Mouse (Mus musculus): ENCODE data around the gene Aldh1l1. TPM values are rescaled to one million over a fixed set of nuclear protein-coding genes. Genes with fewer than 3 reads are reported as not detected.

Aldh1l1 gene
- polyA plus RNA-seq, 1 experiment from 2014 or later: 101 TPM

DNA sequence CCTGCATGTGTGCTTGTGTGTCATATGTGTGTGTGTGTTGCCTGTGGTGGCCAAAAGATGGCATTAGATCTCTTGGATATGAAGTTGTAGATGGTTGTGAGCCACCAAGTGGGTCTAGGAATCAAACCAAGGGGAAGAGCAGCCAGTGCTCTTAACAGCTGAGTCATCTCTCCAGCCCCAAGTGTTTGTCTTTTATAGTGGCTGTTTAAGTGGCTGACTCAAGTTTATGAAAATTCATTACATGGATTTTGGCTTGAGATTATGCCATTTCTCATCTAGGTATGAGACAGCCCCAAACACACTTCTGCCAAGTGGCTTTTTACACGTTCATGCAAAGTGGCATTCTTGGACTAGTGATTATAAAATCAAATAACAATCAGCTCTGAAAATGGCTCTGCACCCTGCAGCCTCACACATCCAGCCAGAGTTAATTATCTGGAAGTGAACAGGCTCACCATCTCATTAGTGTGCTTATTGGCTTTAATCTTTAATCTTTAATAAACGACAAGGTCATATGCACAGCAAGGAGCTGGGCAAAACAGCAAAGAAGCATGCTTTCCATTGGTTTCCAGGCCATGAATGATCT lies 43.3 kb downstream of the Aldh1l1 start:
- Histone ChIP-seq H3K4me1 (ENCODE audit: control insufficient read depth, insufficient read depth, low read depth, low read length) (no peaks in the 10 kb centered on the region; the same call in 1 of the 2 replicates), H3K27ac (ENCODE audit: low read depth, low read length) (no peak overlapping the region), H3K9me3 (ENCODE audit: control insufficient read depth, low read length) (no peaks in the 10 kb centered on the region), H3K27me3 (replicated peaks; ENCODE audit: control insufficient read depth, insufficient read depth, low read length) (no peaks in the 10 kb centered on the region), H3K4me3 (ENCODE audit: low read length) (no peak overlapping the region), H3K4me2 (ENCODE audit: low read length) (no peak overlapping the region), H3K9ac (ENCODE audit: low read depth, low read length) (no peak overlapping the region), H3K36me3 (ENCODE audit: control insufficient read depth, insufficient read depth, low read length) (no peaks in the 10 kb centered on the region)
- WGBS: 25% methylated on average over 2 of the region's 2 CpGs
- ATAC-seq: 0 out of 2 replicates have a peak, but pooled peaks have one; percentile 55

DNA sequence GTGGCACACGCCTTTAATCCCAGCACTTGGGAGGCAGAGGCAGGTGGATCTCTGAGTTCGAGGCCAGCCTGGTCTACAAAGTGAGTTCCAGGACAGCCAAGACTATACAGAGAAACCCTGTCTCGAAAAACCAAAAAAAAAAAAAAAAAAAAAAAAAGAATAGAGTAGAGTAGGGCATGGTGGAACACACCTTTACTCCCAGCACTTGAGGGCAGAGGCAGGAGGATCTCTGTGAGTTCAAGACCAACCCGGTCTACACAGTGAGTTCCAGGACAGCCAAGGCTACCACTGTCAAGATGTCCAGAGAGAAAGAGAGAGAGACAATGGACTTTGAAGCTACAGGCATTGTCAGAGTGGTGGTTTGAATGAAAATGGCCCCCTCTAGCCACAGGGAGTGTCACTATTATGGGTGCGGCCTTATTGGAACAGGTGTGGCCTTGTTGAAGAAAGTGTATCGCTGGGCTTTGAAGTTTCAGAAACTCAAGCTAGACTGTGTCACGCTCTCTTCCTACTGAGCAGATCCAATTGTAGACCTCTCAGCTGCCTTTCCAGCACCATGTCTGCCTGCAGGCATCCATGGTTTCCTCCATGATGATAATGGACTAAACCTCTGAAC lies 46.5 kb downstream of the Aldh1l1 start:
- Histone ChIP-seq H3K4me2 (ENCODE audit: low read length) (no peak overlapping the region), H3K27ac (ENCODE audit: low read depth, low read length) (no peak overlapping the region), H3K36me3 (ENCODE audit: control insufficient read depth, insufficient read depth, low read length) (no peaks in the 10 kb centered on the region), H3K9me3 (ENCODE audit: control insufficient read depth, low read length) (no peaks in the 10 kb centered on the region), H3K4me3 (ENCODE audit: low read length) (no peak overlapping the region), H3K4me1 (ENCODE audit: control insufficient read depth, insufficient read depth, low read depth, low read length) (no peaks in the 10 kb centered on the region; the same call in 1 of the 2 replicates), H3K9ac (ENCODE audit: low read depth, low read length) (no peak overlapping the region), H3K27me3 (replicated peaks; ENCODE audit: control insufficient read depth, insufficient read depth, low read length) (no peaks in the 10 kb centered on the region)
- ATAC-seq: no peak
- 91% methylated on average over 6 of the region's 7 CpGs for WGBS

DNA sequence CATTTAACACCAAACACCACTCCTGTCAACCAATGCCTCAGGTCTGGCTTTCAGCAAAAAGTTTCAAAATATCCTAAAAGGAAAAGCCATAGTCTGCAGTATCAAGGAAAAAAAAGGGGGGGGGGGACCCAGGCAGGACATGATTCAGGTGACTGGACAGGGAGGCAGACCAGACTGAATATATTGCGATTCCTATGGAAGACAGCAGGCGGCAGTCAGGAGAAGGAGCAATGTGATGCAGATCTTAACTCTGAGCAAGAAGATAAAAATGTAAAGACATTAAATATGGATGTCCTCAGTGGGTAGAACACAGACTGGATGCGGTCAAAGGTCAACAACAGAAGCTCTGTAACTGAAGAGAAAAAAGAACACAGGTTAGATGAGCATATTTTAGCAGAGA lies 47.3 kb downstream of the Aldh1l1 start:
- ATAC-seq: no peak
- no peak overlapping the region for H3K4me3 ChIP-seq (ENCODE audit: low read length)
- H3K9ac ChIP-seq (ENCODE audit: low read depth, low read length): no peak overlapping the region
- no peak overlapping the region for H3K4me2 ChIP-seq (ENCODE audit: low read length)
- H3K4me1 ChIP-seq (ENCODE audit: control insufficient read depth, insufficient read depth, low read depth, low read length): no peaks in the 10 kb centered on the region; the same call in 1 of the 2 replicates
- H3K27ac ChIP-seq (ENCODE audit: low read depth, low read length): no peak overlapping the region
- 87% methylated on average over 3 of the region's 3 CpGs for WGBS
- H3K9me3 ChIP-seq (ENCODE audit: control insufficient read depth, low read length): no peaks in the 10 kb centered on the region
- H3K27me3 ChIP-seq (replicated peaks; ENCODE audit: control insufficient read depth, insufficient read depth, low read length): no peaks in the 10 kb centered on the region
- no peaks in the 10 kb centered on the region for H3K36me3 ChIP-seq (ENCODE audit: control insufficient read depth, insufficient read depth, low read length)

DNA sequence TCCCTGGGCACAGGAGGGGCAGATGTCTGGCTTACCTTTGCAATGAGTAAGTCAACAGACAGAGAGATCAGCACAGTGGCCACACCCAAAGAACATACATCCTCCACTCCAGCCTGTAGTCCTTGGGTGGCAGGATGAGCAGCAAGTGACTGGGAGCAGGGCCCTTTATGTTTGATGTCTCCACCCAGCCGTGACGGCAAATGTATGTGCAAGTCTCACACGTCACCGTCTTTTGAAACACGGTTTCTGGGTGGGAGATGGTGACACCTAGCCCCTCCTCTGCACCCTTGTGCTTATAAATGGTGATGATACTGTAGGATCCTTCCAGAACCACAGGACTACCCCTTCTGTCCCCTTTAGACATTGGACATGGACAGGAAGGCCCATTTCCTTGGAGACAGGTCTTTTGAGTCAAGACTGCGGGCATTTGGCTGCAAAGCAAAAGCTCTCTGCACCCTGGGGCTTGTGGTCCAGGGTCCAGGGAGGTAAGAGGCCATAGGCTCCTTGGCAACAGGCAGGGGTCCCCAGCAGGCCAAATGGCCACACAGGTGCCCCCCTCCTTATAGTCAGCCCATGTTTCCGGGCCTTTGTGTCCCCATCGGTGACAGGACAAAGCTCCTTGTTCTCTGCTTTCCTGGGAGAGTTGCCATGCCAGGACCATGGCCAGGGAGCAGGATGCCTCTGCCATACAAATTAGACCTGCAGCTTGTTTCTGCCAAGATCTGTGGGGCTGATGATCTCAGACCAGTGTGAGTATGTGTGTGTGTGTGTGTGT lies 48.7 kb downstream of the Aldh1l1 start:
- no peaks in the 10 kb centered on the region for H3K9me3 ChIP-seq (ENCODE audit: control insufficient read depth, low read length)
- no peaks in the 10 kb centered on the region for H3K36me3 ChIP-seq (ENCODE audit: control insufficient read depth, insufficient read depth, low read length)
- no peaks in the 10 kb centered on the region for H3K27me3 ChIP-seq (replicated peaks; ENCODE audit: control insufficient read depth, insufficient read depth, low read length)
- H3K4me3 ChIP-seq (ENCODE audit: low read length): no peak overlapping the region
- H3K27ac ChIP-seq (ENCODE audit: low read depth, low read length): peak overlapping the region; percentile 48; the same call in 1 of the 2 replicates
- 53% methylated on average over 8 of the region's 8 CpGs for WGBS
- H3K9ac ChIP-seq (ENCODE audit: low read depth, low read length): no peak overlapping the region
- H3K4me1 ChIP-seq (ENCODE audit: control insufficient read depth, insufficient read depth, low read depth, low read length): no peaks in the 10 kb centered on the region; the same call in 1 of the 2 replicates
- no peak overlapping the region for H3K4me2 ChIP-seq (ENCODE audit: low read length)
- ATAC-seq: peak; percentile 92

DNA sequence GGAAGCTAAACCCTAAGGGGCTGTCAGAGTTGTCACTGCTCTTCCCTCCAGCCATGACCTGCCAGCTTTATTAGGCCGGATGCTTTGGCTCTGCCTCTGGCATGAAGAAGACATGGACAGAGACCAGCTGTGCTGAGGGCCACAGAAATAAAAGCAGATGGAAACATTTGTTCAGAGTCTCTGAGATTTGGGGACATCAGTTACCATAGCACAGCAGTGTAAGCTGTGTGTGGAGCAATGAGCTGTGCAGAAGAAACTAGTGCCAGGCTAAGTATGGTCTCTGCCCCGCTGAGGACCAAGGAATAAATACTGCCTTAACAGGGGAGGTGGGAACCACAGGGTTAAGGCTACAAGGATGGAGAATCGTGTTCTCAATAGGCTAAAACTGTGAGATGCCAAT lies 50.6 kb downstream of the Aldh1l1 start:
- H3K27me3 ChIP-seq (replicated peaks; ENCODE audit: control insufficient read depth, insufficient read depth, low read length): no peaks in the 10 kb centered on the region
- no peaks in the 10 kb centered on the region; the same call in 1 of the 2 replicates for H3K4me1 ChIP-seq (ENCODE audit: control insufficient read depth, insufficient read depth, low read depth, low read length)
- no peak overlapping the region for H3K4me2 ChIP-seq (ENCODE audit: low read length)
- H3K9ac ChIP-seq (ENCODE audit: low read depth, low read length): no peak overlapping the region
- 66% methylated on average over 3 of the region's 3 CpGs for WGBS
- ATAC-seq: no peak
- no peaks in the 10 kb centered on the region for H3K9me3 ChIP-seq (ENCODE audit: control insufficient read depth, low read length)
- H3K4me3 ChIP-seq (ENCODE audit: low read length): no peak overlapping the region
- H3K36me3 ChIP-seq (ENCODE audit: control insufficient read depth, insufficient read depth, low read length): no peaks in the 10 kb centered on the region
- H3K27ac ChIP-seq (ENCODE audit: low read depth, low read length): no peak overlapping the region

DNA sequence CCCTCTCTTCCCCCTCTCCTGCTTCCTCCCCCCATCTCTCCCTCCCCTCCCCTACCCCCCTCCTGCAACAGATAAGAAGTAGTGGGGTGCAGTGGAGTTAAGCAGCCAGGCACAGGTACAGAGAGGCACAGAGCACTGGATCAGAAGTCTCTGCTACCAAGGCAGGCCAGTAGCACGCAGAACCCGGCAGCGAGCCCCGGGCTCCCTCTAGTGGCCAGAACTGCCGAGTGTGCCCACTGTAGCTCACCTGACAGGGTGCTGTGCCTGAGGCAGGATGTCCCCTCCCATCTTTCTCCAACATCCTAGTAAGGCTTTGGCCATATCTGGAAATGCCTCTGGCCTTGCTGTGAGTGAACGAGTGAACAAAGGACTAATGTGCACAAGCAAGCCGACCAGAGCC lies 51.7 kb downstream of the Aldh1l1 start:
- 7% methylated on average over 7 of the region's 7 CpGs for WGBS

DNA sequence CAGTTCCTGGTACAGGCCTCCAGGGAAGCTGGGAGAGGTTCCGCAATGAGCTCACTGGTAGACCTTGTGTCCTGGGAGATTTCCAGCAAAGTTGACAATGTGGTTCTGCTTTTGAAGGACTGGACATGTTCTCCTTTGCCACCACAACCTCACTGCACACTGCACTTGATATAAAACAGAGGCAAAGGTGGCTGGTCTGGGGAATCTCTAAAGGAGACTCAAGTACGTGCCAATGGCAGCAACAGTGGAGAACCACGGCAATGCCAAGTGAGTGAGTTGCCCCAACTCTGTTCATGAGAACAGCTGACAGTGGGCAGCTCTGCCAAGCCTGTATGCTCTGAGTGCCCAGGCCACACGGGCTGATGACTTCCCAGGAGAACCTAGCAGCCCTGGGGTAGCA lies 53.0 kb downstream of the Aldh1l1 start:
- H3K27ac ChIP-seq (ENCODE audit: low read depth, low read length): peak overlapping the region; percentile 62
- no peak overlapping the region for H3K4me2 ChIP-seq (ENCODE audit: low read length)
- 81% methylated on average over 4 of the region's 4 CpGs for WGBS
- H3K4me1 ChIP-seq (ENCODE audit: control insufficient read depth, insufficient read depth, low read depth, low read length): no peaks in the 10 kb centered on the region; the same call in 1 of the 2 replicates
- H3K36me3 ChIP-seq (ENCODE audit: control insufficient read depth, insufficient read depth, low read length): no peaks in the 10 kb centered on the region
- no peaks in the 10 kb centered on the region for H3K27me3 ChIP-seq (replicated peaks; ENCODE audit: control insufficient read depth, insufficient read depth, low read length)
- H3K9me3 ChIP-seq (ENCODE audit: control insufficient read depth, low read length): no peaks in the 10 kb centered on the region
- no peak overlapping the region for H3K4me3 ChIP-seq (ENCODE audit: low read length)
- no peak overlapping the region for H3K9ac ChIP-seq (ENCODE audit: low read depth, low read length)
- no peak for ATAC-seq

More for the DNA sequence above, 51.7 kb downstream of the Aldh1l1 start:
- Histone ChIP-seq H3K9ac (ENCODE audit: low read depth, low read length) (no peak overlapping the region), H3K36me3 (ENCODE audit: control insufficient read depth, insufficient read depth, low read length) (no peaks in the 10 kb centered on the region), H3K4me2 (ENCODE audit: low read length) (no peak overlapping the region), H3K27me3 (replicated peaks; ENCODE audit: control insufficient read depth, insufficient read depth, low read length) (no peaks in the 10 kb centered on the region), H3K4me3 (ENCODE audit: low read length) (no peak overlapping the region), H3K9me3 (ENCODE audit: control insufficient read depth, low read length) (no peaks in the 10 kb centered on the region), H3K4me1 (ENCODE audit: control insufficient read depth, insufficient read depth, low read depth, low read length) (no peaks in the 10 kb centered on the region; the same call in 1 of the 2 replicates), H3K27ac (ENCODE audit: low read depth, low read length) (no peak overlapping the region)
- ATAC-seq: peak; percentile 57

DNA sequence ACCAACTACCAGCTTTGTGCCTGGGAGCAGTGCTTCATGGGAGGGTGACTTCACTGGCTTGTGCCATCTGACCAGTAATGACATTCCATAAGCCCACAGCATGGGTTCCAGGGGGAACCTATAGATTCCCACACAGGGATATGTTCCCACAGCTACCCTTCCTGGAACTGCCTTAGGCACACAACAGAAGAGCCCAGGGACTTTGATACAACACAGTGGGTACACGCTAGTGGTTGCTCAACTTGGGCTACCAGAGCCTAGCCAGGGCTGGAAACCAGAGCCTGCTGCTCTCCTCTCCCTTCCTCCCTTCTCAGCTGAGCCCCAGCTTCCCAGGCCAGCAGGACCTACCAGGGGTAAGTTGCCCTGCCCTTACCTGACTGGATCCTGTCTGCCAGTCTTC lies 54.3 kb downstream of the Aldh1l1 start:
- H3K9me3 ChIP-seq (ENCODE audit: control insufficient read depth, low read length): no peaks in the 10 kb centered on the region
- H3K4me3 ChIP-seq (ENCODE audit: low read length): no peak overlapping the region
- H3K27ac ChIP-seq (ENCODE audit: low read depth, low read length): peak overlapping the region; percentile 79
- WGBS: 71% methylated on average over 1 of the region's 1 CpGs
- no peaks in the 10 kb centered on the region for H3K36me3 ChIP-seq (ENCODE audit: control insufficient read depth, insufficient read depth, low read length)
- H3K9ac ChIP-seq (ENCODE audit: low read depth, low read length): no peak overlapping the region
- H3K27me3 ChIP-seq (replicated peaks; ENCODE audit: control insufficient read depth, insufficient read depth, low read length): no peaks in the 10 kb centered on the region
- ATAC-seq: no peak
- no peaks in the 10 kb centered on the region; the same call in 1 of the 2 replicates for H3K4me1 ChIP-seq (ENCODE audit: control insufficient read depth, insufficient read depth, low read depth, low read length)
- no peak overlapping the region for H3K4me2 ChIP-seq (ENCODE audit: low read length)

DNA sequence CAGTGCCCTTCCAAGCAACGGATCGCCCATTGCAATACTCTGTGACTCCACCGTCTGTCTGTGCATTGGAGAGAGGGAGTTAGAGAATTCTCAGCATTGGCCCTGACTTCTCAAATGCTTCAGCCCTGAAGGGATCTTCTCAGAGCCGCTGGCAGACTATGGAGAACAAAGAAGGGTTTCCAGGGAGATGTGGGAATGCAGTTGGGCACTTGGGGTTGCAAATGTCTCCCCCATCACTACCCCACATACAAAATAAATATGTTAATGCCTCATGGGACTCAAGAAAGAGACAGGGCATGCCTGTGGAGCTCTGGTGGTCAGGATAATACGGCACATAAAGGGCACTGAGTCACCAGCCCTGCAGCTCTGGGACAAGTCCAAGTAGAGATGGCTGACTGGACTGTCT lies 55.1 kb downstream of the Aldh1l1 start:
- peak; percentile 90 for ATAC-seq

More for the DNA sequence above, 55.1 kb downstream of the Aldh1l1 start:
- H3K4me2 ChIP-seq (ENCODE audit: low read length): no peak overlapping the region
- H3K27me3 ChIP-seq (replicated peaks; ENCODE audit: control insufficient read depth, insufficient read depth, low read length): no peaks in the 10 kb centered on the region
- H3K9me3 ChIP-seq (ENCODE audit: control insufficient read depth, low read length): no peaks in the 10 kb centered on the region
- no peak overlapping the region for H3K9ac ChIP-seq (ENCODE audit: low read depth, low read length)
- no peak overlapping the region for H3K4me3 ChIP-seq (ENCODE audit: low read length)
- H3K4me1 ChIP-seq (ENCODE audit: control insufficient read depth, insufficient read depth, low read depth, low read length): no peaks in the 10 kb centered on the region; the same call in 1 of the 2 replicates
- H3K27ac ChIP-seq (ENCODE audit: low read depth, low read length): peak overlapping the region; percentile 79
- WGBS: 16% methylated on average over 5 of the region's 5 CpGs
- no peaks in the 10 kb centered on the region for H3K36me3 ChIP-seq (ENCODE audit: control insufficient read depth, insufficient read depth, low read length)
